Mouse (Mus musculus) lung, adult 2 months (tissue): Measurements from ENCODE around the gene Ccdc92b. TPM values are rescaled to one million over a fixed set of nuclear protein-coding genes. Genes with fewer than 3 reads are reported as not detected.

ENCODE experiments used
- DNase-seq: peaks from one replicate; pipeline ENCODE4 v3.0.0; 2022
- H3K4me1 ChIP-seq: fragments of 200-500 bp; 2 replicates; pipeline ENCODE4 v1.6.1; 2011; ENCODE audit warnings: low read length; ENCODE audit not compliant: control insufficient read depth, insufficient read depth
- H3K4me3 ChIP-seq: fragments of 200-500 bp; replicated peaks from 2 replicates; pipeline ENCODE3; 2011; ENCODE audit warnings: low read depth, mild to moderate bottlenecking, control low read depth, low read length; ENCODE audit errors: extremely low read depth
- CTCF ChIP-seq: fragments of 200-500 bp; IDR thresholded peaks from 2 replicates; pipeline ENCODE4 v1.5.1; 2011; ENCODE audit warnings: mild to moderate bottlenecking, low read length, control low read depth; ENCODE audit not compliant: insufficient read depth
- POLR2A ChIP-seq: fragments of 200-500 bp; IDR thresholded peaks from 2 replicates; pipeline ENCODE4 v1.6.1; 2011; ENCODE audit warnings: low read depth, mild to moderate bottlenecking, control low read depth, low read length, borderline replicate concordance; ENCODE audit errors: extremely low read depth
- WGBS: fragments of 180-500 bp; shearing (Covaris S2); methylation state at CpG from one replicate; pipeline ENCODE4 v1.1.7; 2018; 5-methylcytosine and 5-hydroxymethylcytosine counted together
- polyA plus RNA-seq: library from polyadenylated mRNA; depleted of rRNA; stranded (reverse); fragments of >200 nt; gene quantifications from 2 replicates; pipeline ENCODE4 v1.2.3, GENCODE M21; 2012; rRNA removed

The Ccdc92b gene
- polyA plus RNA-seq, 1 experiment: 0.51 TPM

GRCm38 (mm10) chr11:74672901-74673513 is 53.6 kb downstream of the Ccdc92b start:
- 62% methylated on average over 6 of the region's 6 CpGs for WGBS
- DNase-seq: no peak
- no peaks in the 10 kb centered on the region; the same call in 1 of the 2 replicates for H3K4me1 ChIP-seq
- no peak for TF ChIP-seq POLR2A
- TF ChIP-seq CTCF: no peak
- no peak overlapping the region for H3K4me3 ChIP-seq

GRCm38 (mm10) chr11:74673561-74673960 is 54.2 kb downstream of the Ccdc92b start:
- TF ChIP-seq POLR2A (no peak), CTCF (no peak)
- DNase-seq: no peak
- Histone ChIP-seq H3K4me3 (no peak overlapping the region), H3K4me1 (no peaks in the 10 kb centered on the region; the same call in 1 of the 2 replicates)
- WGBS: 85% methylated on average over 1 of the region's 1 CpGs

GRCm38 (mm10) chr11:74674713-74675112 is 55.3 kb downstream of the Ccdc92b start:
- Histone ChIP-seq H3K4me1 (no peaks in the 10 kb centered on the region; the same call in 1 of the 2 replicates), H3K4me3 (no peak overlapping the region)
- DNase-seq: no peak
- no peak for TF ChIP-seq CTCF
- TF ChIP-seq POLR2A: no peak
- 94% methylated on average over 8 of the region's 8 CpGs for WGBS

- 72% methylated on average over 4 of the region's 4 CpGs for WGBS
- no peak for DNase-seq
These were observed 55.8 kb downstream of the Ccdc92b start for GRCm38 (mm10) chr11:74675156-74675555.

More at GRCm38 (mm10) chr11:74675156-74675555, 55.8 kb downstream of the Ccdc92b start:
- Histone ChIP-seq H3K4me3 (no peak overlapping the region), H3K4me1 (no peaks in the 10 kb centered on the region; the same call in 1 of the 2 replicates)
- TF ChIP-seq POLR2A: no peak
- no peak for TF ChIP-seq CTCF

Other genes with a start within 250 kb of the Ccdc92b start
- 7.0 and 8.9 TPM in 2 replicates for gene Rap1gap2, start 8.7 kb upstream of the Ccdc92b start, polyA plus RNA-seq
- gene Cluh, start 29.9 kb downstream of the Ccdc92b start, polyA plus RNA-seq: 28.9 and 36.2 TPM in 2 replicates
- 15.3 and 28.8 TPM in 2 replicates for gene Pafah1b1, start 105.1 kb downstream of the Ccdc92b start, polyA plus RNA-seq
- 2.5 and 2.6 TPM in 2 replicates for gene Mettl16, start 151.2 kb downstream of the Ccdc92b start, polyA plus RNA-seq
- 21.3 and 22.2 TPM in 2 replicates for gene Mnt, start 211.3 kb downstream of the Ccdc92b start, polyA plus RNA-seq